Mouse (Mus musculus): ENCODE measurements at regions not wholly inside any gene's neighbourhood (a gene's known extent, or its start where the extent isn't known, plus 50 kb on each side); places are given as distances from the start of the nearest gene placed in this dataset.

GRCm38 (mm10) chr4:142816986-142817385 is 395.8 kb downstream of the Prdm2 start:
- H3K27ac ChIP-seq (ENCODE audit: control insufficient read depth, insufficient read depth, low read depth, low read length, poor library complexity), result no peak overlapping the region
- 76% methylated on average over 1 of the region's 1 CpGs for WGBS
- H3K4me3 ChIP-seq (replicated peaks; ENCODE audit: control insufficient read depth, low read depth, low read length), result no peak overlapping the region
- TF ChIP-seq CTCF (IDR thresholded peaks at IDR 0.05; ENCODE audit: control insufficient read depth, insufficient read depth, low read length) (no peak), POLR2A (IDR thresholded peaks at IDR 0.05; ENCODE audit: borderline replicate concordance, control insufficient read depth, low read depth, low read length) (no peak)
- H3K4me1 ChIP-seq (ENCODE audit: control insufficient read depth, insufficient read depth, low read length), result no peaks in the 10 kb centered on the region

DNA sequence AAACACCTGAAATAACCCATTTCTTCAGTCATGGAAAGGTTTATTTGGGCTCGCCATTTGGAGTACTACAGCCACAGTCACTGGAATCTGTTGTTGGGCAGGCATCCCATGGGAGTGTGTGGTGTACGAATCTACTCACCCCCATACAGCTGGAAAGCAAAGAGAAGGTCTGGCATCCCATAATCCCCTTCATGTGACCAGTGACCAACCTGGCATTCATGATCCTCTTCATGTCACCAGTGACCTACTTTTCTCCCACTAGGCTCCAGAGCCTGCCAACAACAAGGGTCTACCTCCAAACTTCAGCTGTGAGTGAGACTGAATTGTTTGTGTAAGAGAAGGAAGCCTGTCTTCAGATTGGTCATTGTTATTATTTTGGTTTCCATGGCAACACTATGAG is 409.0 kb downstream of the Prdm2 start:
- no peak overlapping the region for H3K4me3 ChIP-seq (replicated peaks; ENCODE audit: control insufficient read depth, low read depth, low read length)
- no peaks in the 10 kb centered on the region for H3K4me1 ChIP-seq (ENCODE audit: control insufficient read depth, insufficient read depth, low read length)
- WGBS, result 67% methylated on average over 2 of the region's 2 CpGs
- H3K27ac ChIP-seq (ENCODE audit: control insufficient read depth, insufficient read depth, low read depth, low read length, poor library complexity), result no peak overlapping the region
- no peak for TF ChIP-seq POLR2A (IDR thresholded peaks at IDR 0.05; ENCODE audit: borderline replicate concordance, control insufficient read depth, low read depth, low read length)

DNA sequence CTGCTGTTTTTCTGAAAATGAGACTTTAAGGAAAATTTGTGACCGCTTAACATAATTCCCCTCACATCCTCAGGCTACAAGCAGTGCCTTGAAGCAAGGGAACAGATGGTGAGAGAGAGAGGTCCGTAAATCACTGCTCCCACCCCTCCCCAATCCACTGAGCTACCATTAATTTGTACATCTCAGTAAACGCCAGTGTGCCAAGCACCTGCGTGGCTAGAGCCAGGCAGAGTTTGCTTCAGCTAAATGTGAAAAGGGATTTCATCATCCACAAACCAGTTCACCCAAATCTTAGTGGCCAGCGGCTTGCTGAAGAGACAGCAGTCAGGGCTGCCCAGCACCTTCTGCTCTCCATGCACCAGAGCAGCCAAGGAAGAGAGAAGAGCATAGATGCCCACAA is 413.5 kb downstream of the Prdm2 start:
- 70% methylated on average over 5 of the region's 5 CpGs for WGBS

DNA sequence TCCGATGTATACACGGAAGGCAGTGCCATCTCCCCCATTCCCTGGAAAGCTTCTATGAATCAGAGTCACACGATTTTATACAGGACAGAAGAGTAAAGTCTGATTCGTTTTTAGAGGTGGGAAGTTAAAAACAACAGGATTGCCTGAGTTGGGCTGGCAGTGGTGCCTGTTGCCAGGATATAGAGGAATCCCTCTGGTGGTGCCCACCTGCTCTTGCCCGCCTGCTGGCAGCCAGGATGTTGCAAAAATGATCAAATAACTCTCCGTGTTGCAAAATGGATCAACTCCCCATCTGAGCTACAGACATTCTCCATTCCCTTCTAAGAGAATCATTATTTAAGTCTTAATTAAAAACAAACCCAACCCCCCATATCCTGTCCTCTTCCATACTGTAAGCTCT is 414.0 kb downstream of the Prdm2 start:
- Histone ChIP-seq H3K27ac (ENCODE audit: control insufficient read depth, insufficient read depth, low read depth, low read length, poor library complexity) (no peak overlapping the region), H3K4me1 (ENCODE audit: control insufficient read depth, insufficient read depth, low read length) (no peaks in the 10 kb centered on the region), H3K4me3 (replicated peaks; ENCODE audit: control insufficient read depth, low read depth, low read length) (no peak overlapping the region)
- WGBS, result 69% methylated on average over 6 of the region's 6 CpGs
- TF ChIP-seq POLR2A (IDR thresholded peaks at IDR 0.05; ENCODE audit: borderline replicate concordance, control insufficient read depth, low read depth, low read length), result no peak

More for the DNA sequence above, 413.5 kb downstream of the Prdm2 start:
- no peaks in the 10 kb centered on the region for H3K4me1 ChIP-seq (ENCODE audit: control insufficient read depth, insufficient read depth, low read length)
- TF ChIP-seq CTCF (IDR thresholded peaks at IDR 0.05; ENCODE audit: control insufficient read depth, insufficient read depth, low read length) (no peak), POLR2A (IDR thresholded peaks at IDR 0.05; ENCODE audit: borderline replicate concordance, control insufficient read depth, low read depth, low read length) (no peak)
- H3K4me3 ChIP-seq (replicated peaks; ENCODE audit: control insufficient read depth, low read depth, low read length), result no peak overlapping the region
- no peak overlapping the region for H3K27ac ChIP-seq (ENCODE audit: control insufficient read depth, insufficient read depth, low read depth, low read length, poor library complexity)

GRCm38 (mm10) chr4:142792606-142792970 is 420.2 kb downstream of the Prdm2 start:
- no peak for TF ChIP-seq CTCF (IDR thresholded peaks at IDR 0.05; ENCODE audit: control insufficient read depth, insufficient read depth, low read length)
- TF ChIP-seq POLR2A (IDR thresholded peaks at IDR 0.05; ENCODE audit: borderline replicate concordance, control insufficient read depth, low read depth, low read length), result no peak
- no peak overlapping the region for H3K4me3 ChIP-seq (replicated peaks; ENCODE audit: control insufficient read depth, low read depth, low read length)
- no peak overlapping the region for H3K27ac ChIP-seq (ENCODE audit: control insufficient read depth, insufficient read depth, low read depth, low read length, poor library complexity)
- 0% methylated on average over 2 of the region's 2 CpGs for WGBS
- no peaks in the 10 kb centered on the region for H3K4me1 ChIP-seq (ENCODE audit: control insufficient read depth, insufficient read depth, low read length)

DNA sequence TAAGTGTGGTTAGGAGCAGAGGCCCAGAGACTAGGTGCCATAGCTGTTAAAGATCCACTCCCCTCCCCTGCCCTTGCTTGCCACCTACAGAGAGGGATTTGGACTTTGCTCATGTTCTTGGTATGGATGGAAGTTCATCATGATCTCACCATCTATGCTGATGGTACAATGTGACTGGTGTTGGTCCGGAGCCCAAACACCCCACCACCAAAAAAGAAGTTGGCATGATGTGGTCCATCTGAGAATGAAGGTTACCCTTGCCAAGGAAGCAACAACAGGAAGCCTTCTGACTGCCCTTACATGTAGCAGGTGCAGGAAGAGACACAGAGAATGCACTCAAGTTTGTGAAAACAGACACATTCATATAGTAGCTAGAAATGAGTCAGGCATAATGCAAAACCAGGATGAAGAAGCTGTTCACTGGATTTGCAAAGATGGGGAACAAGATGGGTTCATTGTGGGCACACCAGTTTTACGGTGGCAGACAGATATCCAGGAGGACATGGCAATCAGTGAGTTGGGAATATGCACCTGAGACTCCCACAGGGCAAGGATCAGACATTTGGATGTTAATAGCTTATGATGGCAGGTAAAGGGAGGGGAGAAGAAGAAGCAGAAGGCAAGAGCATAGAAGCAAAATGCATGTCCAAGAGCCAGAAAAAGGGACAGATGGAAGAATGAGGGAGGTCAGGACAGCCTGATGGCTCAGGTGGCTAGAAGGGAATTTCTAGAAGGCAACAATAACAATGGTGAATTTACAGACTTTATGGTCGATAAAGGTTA is 420.8 kb downstream of the Prdm2 start:
- no peak for TF ChIP-seq CTCF (IDR thresholded peaks at IDR 0.05; ENCODE audit: control insufficient read depth, insufficient read depth, low read length)
- TF ChIP-seq POLR2A (IDR thresholded peaks at IDR 0.05; ENCODE audit: borderline replicate concordance, control insufficient read depth, low read depth, low read length), result no peak
- Histone ChIP-seq H3K27ac (ENCODE audit: control insufficient read depth, insufficient read depth, low read depth, low read length, poor library complexity) (no peak overlapping the region), H3K4me1 (ENCODE audit: control insufficient read depth, insufficient read depth, low read length) (no peaks in the 10 kb centered on the region), H3K4me3 (replicated peaks; ENCODE audit: control insufficient read depth, low read depth, low read length) (no peak overlapping the region)
- 63% methylated on average over 3 of the region's 3 CpGs for WGBS

DNA sequence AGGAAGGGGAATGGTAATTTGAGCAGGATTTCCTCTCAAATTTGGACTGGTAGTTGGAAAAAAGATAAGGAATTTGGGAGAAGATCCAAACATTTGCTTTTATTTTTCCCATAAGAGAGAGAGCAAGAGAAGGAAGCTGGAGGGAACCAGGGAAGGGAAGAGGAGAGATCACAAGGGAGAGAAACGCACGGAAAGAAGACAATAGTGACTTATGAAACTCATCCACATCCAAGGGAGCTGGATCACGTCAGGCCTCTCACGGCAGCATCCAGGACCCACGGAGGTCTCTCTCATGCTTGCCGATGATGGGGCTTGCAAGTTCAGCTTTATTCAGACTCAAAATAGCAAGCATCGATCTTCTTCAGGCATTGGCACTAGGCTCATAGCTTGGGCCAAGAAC is 423.7 kb downstream of the Prdm2 start:
- no peak for TF ChIP-seq CTCF (IDR thresholded peaks at IDR 0.05; ENCODE audit: control insufficient read depth, insufficient read depth, low read length)
- TF ChIP-seq POLR2A (IDR thresholded peaks at IDR 0.05; ENCODE audit: borderline replicate concordance, control insufficient read depth, low read depth, low read length), result no peak
- Histone ChIP-seq H3K27ac (ENCODE audit: control insufficient read depth, insufficient read depth, low read depth, low read length, poor library complexity) (no peak overlapping the region), H3K4me3 (replicated peaks; ENCODE audit: control insufficient read depth, low read depth, low read length) (no peak overlapping the region), H3K4me1 (ENCODE audit: control insufficient read depth, insufficient read depth, low read length) (no peaks in the 10 kb centered on the region)
- WGBS, result 85% methylated on average over 7 of the region's 7 CpGs

DNA sequence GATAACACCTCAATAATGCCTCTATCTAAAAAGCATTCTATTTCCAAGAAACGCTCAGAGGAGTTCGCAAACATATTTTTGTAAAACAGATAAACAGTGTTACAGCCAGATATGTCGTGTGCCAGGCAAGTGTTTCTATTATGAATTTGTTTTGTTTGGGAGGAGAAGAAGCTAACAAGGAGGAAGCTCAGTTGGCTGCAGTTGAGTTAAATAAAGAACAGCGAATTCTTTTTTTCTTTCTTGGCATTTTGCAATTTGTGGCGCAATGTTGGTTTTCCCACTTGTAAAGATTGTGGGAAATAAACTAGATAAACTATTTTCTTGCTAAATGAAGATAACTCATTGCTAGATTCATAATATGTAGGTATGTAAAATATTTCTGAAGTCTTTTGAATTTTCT is 427.4 kb downstream of the Prdm2 start:
- H3K27ac ChIP-seq (ENCODE audit: control insufficient read depth, insufficient read depth, low read depth, low read length, poor library complexity), result no peak overlapping the region
- no peak overlapping the region for H3K4me3 ChIP-seq (replicated peaks; ENCODE audit: control insufficient read depth, low read depth, low read length)
- 74% methylated on average over 5 of the region's 5 CpGs for WGBS
- TF ChIP-seq POLR2A (IDR thresholded peaks at IDR 0.05; ENCODE audit: borderline replicate concordance, control insufficient read depth, low read depth, low read length) (no peak), CTCF (IDR thresholded peaks at IDR 0.05; ENCODE audit: control insufficient read depth, insufficient read depth, low read length) (no peak)
- no peaks in the 10 kb centered on the region for H3K4me1 ChIP-seq (ENCODE audit: control insufficient read depth, insufficient read depth, low read length)
